Mouse (Mus musculus) adrenal gland, adult 8-10 months (tissue): Measurements from ENCODE around the gene Arvcf. TPM values are rescaled to one million over a fixed set of nuclear protein-coding genes. Genes with fewer than 3 reads are reported as not detected.

ENCODE experiments used
- DNase-seq: peaks from one replicate; pipeline ENCODE4 v3.0.0; 2022
- total RNA-seq, 4 experiments: library from RNA; stranded (reverse); gene quantifications; 2 replicates each; pipeline ENCODE4 v1.2.4; 2022

Arvcf gene
- total RNA-seq, 4 experiments from 2014 or later, result 25.5 to 67.0 (median 52.7) TPM

DNA sequence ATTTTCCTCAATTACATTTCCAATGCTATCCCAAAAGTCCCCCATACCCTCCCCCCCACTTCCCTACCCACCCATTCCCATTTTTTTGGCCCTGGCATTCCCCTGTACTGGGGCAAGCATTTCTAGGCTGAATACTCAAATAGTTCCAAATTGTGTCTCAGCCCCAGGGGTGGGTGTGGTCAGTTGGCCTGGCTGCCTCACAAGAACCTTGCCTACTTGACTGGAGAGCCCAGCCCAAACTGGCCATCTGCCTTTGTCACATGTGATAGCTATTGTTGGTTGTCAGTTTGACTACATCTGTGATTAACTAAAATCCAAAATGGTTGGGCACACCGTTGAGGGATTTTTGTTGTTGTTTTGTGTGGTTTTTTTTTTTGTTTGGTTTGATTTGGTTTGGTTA is 9.0 kb downstream of the Arvcf start:
- DNase-seq, result no peak

DNA sequence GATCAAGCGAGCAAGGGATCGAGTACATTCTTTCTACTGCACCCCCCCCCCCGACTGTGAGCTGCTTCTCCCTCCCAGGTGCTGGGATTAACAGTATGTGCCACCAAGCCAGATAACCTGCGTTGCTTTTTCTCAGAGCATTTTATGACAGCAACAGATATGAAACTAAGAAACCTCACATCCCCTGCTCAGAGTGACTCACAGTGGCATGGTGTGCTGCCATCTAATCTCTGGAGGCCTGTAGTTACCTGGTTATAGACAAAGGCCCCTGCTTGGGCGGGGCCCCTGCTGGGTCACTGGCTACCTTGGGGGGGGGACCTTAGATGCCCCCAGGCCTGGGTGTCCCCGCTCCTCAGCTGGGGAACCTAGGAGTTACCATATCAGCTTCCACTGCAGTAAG is 10.0 kb downstream of the Arvcf start:
- DNase-seq, result no peak

DNA sequence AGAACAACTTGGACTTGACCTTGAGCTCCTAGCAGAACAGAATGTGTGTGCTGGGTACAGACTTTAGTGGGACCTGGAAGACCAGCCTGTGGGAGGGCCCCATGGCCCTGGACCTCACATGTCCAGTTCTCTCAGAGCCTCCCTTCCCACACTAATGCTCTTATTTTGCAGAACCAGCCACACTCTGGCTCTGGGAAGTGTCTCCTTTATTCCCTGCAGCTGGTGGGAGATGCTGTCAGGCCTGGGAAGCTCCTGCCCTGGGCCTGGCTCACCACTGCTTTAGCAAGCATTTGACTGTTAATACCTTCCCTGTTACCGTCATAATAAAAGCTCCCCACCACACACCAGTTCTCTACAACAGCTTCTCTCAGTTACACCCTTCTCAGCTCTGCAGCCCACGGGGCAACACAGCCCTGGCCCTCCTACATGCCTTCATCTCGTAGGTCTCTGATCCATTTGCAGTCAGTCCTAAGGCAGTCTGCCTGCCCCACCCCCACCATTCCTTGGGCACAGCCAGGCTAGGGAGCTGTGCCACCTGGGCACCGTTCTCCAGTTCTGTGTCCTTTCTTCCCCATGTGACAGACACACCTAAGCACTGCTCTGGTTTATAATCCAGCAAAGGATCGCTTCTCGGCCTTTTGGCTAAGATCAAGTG is 12.3 kb downstream of the Arvcf start:
- no peak for DNase-seq

DNA sequence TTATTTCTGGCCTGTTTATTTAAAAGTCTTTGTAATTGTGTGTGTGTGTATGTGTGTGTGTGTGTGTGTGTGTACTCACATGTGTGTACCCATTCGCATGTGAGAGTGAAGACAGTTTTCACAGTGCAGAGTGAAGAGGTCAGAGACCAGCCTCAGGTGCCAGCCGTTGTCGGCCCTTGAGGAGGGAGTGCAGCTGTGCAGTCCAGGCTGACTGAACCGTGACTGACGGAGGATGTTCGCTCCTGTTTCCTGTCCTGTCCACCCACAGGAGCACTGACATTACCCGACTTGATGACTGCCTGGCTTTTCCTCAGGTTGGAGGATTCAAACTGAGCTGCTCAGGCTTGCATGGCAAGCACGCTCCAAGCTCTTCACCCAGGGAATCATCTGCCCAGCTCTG is 15.0 kb downstream of the Arvcf start:
- no peak for DNase-seq

- no peak for DNase-seq
Measured at GRCm38 (mm10) chr16:18366849-18367248, 18.9 kb downstream of the Arvcf start.

- DNase-seq, result no peak
Measured at GRCm38 (mm10) chr16:18370197-18370596, 22.2 kb downstream of the Arvcf start.

GRCm38 (mm10) chr16:18373632-18374031 is 25.6 kb downstream of the Arvcf start:
- DNase-seq, result no peak

DNA sequence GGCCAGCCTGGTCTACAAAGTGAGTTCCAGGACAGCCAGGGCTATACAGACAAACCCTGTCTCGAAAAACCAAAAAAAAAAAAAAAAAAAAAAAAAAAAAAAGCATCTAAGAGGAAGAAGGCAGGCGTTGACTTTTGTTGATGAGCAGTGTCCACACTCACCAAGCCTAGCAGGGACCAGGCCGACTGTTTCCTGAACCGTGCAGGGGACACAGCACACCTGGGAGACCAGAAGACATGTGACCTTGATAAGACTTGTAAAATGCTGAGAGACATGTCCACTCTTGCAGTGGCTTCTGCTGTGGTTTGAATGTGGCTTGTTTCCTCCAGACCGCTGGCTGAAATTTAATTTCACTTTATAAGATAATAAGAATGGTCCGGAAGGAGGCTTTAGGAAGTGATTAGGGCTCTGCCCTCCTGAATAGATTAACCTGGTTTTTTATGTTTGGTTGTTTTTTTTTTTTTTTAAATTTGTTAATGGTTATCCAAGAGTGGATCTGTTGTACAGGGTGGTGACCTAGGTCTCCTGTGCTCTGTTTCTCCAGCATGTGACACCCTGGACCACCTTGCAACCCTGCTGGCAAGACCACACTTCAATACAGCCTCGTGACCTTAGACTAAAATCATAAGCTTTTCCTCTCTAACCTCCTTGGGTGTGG is 28.4 kb downstream of the Arvcf start:
- DNase-seq, result no peak

- DNase-seq, result no peak
Measured at GRCm38 (mm10) chr16:18377203-18377602, 29.2 kb downstream of the Arvcf start.

GRCm38 (mm10) chr16:18378489-18378888 is 30.5 kb downstream of the Arvcf start:
- no peak for DNase-seq

DNA sequence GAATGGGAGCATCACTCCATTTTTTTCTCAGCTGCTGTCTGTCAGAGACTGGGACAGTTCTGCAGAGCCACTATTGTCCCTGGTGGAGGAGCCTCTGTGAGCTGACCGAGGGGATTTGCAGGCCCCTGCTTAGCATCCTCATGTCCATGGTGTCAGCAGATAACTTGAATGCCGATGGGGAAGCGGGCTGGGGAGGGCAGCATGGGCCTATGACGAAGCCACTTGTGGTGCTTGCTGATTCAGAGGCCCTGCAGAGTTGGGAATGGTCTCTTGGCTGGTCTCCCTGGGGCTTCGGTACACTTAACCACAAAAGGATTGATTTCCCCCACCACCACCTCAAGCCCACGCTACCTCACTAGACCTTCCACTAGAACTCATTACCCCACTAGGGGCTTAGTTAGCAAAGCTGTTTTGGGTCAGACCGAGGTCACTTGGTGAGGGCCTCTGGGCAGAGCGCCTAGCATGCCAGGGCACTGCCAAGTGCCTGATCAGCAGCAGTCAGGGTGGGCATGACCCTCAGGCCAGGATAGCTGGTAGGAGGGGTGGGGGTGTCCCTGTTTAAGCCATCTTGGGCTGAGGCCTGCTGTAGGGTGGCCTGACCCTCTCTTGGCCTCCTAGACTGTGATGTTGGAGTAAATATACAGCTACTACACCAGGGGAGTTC is 31.5 kb downstream of the Arvcf start:
- no peak for DNase-seq

- DNase-seq, result no peak
Measured at GRCm38 (mm10) chr16:18380495-18381063, 32.6 kb downstream of the Arvcf start.

DNA sequence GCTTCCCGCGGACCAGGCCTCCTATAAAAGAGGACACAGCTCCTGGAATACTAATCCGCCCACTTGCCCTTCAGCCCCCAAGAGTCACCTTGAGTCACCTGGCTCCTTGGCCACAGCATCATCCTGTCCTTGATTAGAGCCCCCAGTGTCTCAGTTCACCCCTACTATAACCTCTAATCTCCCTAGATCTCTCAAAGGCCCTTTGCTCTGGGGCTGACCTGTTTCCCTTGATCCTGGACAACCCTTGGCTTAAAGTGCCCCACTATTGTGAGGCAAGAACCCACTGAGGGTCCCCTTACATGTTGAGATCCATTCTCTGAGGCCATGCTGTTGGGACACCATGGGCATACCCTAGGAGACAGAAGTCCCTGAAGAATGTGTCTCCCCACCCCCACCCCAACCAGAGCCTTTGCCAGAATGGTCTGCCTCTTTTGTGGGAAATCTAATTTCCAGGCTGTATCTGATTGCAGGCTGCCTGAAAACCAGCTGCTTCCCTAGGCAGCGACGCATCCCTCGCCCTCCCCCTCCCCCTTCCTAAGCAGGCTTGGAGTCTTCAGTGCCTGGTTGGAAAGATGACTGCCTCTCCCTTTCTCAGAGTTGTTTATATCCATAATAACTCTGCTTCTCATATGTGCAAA is 33.8 kb downstream of the Arvcf start:
- no peak for DNase-seq

DNA sequence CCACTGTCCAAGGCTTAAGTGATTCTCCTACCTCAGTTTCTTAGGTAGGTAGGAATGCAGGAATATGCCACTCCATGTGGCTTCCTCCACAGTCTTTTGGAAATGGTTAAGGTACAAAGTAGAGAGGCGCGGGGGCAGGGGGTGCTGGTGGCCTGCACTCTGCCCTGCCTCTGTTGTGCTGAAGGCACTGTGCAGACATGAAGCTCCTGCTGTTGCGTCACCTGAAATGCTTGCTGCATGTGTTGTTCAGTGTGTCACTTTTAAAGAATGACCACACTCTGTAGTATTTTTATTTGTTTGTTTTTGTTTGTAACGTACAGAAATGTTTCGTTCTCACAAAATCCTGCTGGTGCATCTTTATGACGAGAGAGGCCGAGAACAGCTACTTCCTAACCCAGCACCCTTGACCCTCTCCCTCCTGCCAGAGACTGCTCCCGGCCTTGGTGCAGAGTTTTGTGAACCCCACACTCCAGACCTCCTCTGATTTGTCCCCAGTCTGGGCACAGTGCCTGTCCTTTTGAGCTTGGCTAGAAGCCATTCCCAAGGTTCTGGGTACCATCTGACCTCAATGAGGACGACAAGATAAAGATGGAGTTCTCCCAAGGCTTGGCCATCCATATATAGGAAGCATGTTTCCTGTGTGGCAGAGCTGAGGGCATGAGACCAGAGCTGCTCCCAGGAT is 35.2 kb downstream of the Arvcf start:
- DNase-seq, result peak; percentile 78

- DNase-seq, result no peak
Measured at GRCm38 (mm10) chr16:18383756-18384155, 35.8 kb downstream of the Arvcf start.

- no peak for DNase-seq
Measured at GRCm38 (mm10) chr16:18384211-18384610, 36.2 kb downstream of the Arvcf start.

- DNase-seq, result no peak
Measured at GRCm38 (mm10) chr16:18384659-18385058, 36.7 kb downstream of the Arvcf start.

GRCm38 (mm10) chr16:18385411-18385810 is 37.4 kb downstream of the Arvcf start:
- no peak for DNase-seq

- DNase-seq, result no peak
Measured at GRCm38 (mm10) chr16:18386451-18386850, 38.5 kb downstream of the Arvcf start.

GRCm38 (mm10) chr16:18386972-18387371 is 39.0 kb downstream of the Arvcf start:
- no peak for DNase-seq

DNA sequence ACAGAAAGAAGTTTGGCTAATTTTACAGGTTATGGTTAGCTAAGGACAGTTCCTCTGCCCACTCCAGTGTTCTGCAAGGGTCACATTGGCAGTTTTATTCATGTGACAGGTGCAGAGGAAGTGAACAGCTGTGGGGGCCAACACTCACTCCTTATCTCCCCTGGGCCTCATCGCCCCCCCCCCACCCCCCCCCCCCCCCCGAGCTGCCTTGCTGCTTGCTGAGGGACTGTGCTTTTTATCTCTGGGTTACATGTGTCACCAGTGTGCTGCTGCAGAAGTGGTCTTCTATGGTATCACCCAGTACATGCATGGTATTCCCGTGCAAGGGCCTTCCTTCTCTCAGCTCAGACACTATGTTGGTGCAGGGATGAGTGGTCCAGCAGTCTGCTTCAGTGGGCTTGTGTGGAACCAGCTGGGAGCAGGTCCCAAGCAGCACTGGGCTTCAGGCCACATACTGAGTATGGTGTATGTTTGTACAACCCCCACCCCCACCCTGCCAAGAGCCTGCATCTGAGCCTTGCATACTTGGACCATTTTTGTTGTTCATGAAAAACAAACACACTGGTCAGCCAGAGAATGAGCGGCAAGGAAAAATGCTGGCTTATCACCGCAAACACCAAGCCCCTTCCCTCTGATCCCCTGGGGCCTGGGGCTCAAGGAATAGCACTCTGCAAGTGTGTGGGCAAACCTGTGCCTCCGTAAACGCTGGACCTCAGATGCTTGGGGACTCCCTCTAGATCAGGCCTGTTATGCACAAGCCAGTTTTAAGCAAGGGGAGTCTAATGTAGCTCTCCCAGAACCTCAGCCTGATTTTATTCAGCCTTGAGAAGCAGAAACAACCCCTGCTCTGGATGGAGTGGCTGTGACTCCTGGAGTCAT is 40.0 kb downstream of the Arvcf start:
- DNase-seq, result no peak
